Mouse (Mus musculus) midbrain, postnatal 0 days (tissue): ENCODE measurements around the gene Bglap. TPM values are rescaled to one million over a fixed set of nuclear protein-coding genes. Genes with fewer than 3 reads are reported as not detected.
A peak's percentile ranks its signal among the peaks of the same experiment; 100 is the strongest.
"Not testable (repeated sequence)": the region's sequence is repeated elsewhere in the genome, so short reads cannot be mapped to it uniquely, and the experiment has no call there.

ENCODE experiments used
- ATAC-seq: fragments of 200-750 bp; cut with Nextera tagmentation; 2 replicates; pipeline ENCODE4 v1.8.0; 2017; ENCODE audit warnings: moderate number of reproducible peaks, mild to moderate bottlenecking, moderate TSS enrichment, moderate library complexity; ENCODE audit not compliant: low FRiP score
- DNase-seq: peaks from one replicate; pipeline ENCODE4 v3.0.0-alpha.2; 2015; ENCODE audit warnings: low spot score
- H3K27ac ChIP-seq: fragments of 300-500 bp; sonication (generic); 2 replicates; pipeline ENCODE4 v1.5.1; 2014; ENCODE audit warnings: low read depth, mild to moderate bottlenecking, low read length, mixed read lengths
- H3K27me3 ChIP-seq: fragments of 300-500 bp; sonication (generic); 2 replicates; pipeline ENCODE4 v1.6.1; 2014; ENCODE audit warnings: low read length, control low read depth, mixed read lengths; ENCODE audit not compliant: insufficient read depth
- H3K36me3 ChIP-seq: fragments of 300-500 bp; sonication (generic); 2 replicates; pipeline ENCODE4 v1.6.1; 2014; ENCODE audit warnings: low read length, control low read depth, mixed read lengths; ENCODE audit not compliant: insufficient read depth
- H3K4me1 ChIP-seq: fragments of 300-500 bp; sonication (generic); 2 replicates; pipeline ENCODE4 v1.6.1; 2014; ENCODE audit warnings: mild to moderate bottlenecking, control low read depth, antibody characterized with exemption, low read length, mixed read lengths; ENCODE audit not compliant: insufficient read depth
- H3K4me2 ChIP-seq: fragments of 300-500 bp; sonication (generic); 2 replicates; pipeline ENCODE4 v1.6.1; 2014; ENCODE audit warnings: low read depth, mild to moderate bottlenecking, low read length, mixed read lengths; ENCODE audit not compliant: poor library complexity, severe bottlenecking
- H3K4me3 ChIP-seq: fragments of 300-500 bp; sonication (generic); 2 replicates; pipeline ENCODE4 v1.5.1; 2014; ENCODE audit warnings: low read depth, mild to moderate bottlenecking, low read length, moderate library complexity
- H3K9ac ChIP-seq: fragments of 300-500 bp; sonication (generic); replicated peaks from 2 replicates; pipeline ENCODE4 v1.6.1; 2014; ENCODE audit warnings: mild to moderate bottlenecking, low read length, moderate library complexity, mixed read lengths; ENCODE audit not compliant: poor library complexity, severe bottlenecking
- H3K9me3 ChIP-seq: fragments of 300-500 bp; sonication (generic); 2 replicates; pipeline ENCODE4 v1.6.1; 2016; ENCODE audit warnings: low read length, control low read depth
- whole genome bisulfite sequencing: fragments of 180-500 bp; shearing (Covaris S2); extraction: QIAGEN DNeasy Blood & Tissue Kit; methylation state at CpG from one replicate; pipeline ENCODE4 v1.1.7; 2014; 5-methylcytosine and 5-hydroxymethylcytosine counted together
- polyA plus RNA-seq: library from polyadenylated mRNA; unstranded; fragments of >200 nt; fragmentation: Nextera tagmentation; extraction: Ambion mirVana; gene quantifications from 2 replicates; pipeline ENCODE4 v1.2.1, GENCODE M21; 2015
- total RNA-seq: library from RNA; depleted of rRNA; stranded (reverse); fragments of >200 nt; gene quantifications from 2 replicates; pipeline ENCODE4 v1.2.3, GENCODE M21; 2014

Bglap gene
- total and polyA plus RNA-seq, 2 experiments from 2014 or later = not detected

DNA sequence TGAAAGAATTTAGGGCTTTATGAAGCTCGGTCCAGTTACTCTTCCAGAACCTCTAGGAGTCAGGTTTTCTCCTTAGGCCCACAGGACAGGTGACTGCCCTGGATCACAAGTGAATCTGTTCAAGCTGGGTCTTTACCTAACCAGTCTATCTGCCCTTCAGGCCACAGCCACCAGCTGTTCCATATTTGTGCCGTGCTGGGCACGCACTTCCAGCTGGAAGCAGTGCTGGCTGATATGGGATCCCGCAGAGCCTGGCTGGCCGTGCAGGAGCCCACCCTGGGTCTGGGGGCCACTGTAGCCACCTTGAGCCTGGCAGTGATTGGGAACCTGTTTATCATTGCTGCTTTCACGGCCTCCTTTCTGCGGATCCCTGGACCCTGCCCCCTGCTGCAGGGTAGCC lies 7.6 kb downstream of the Bglap start:
- 21% methylated on average over 5 of the region's 7 CpGs for WGBS
- H3K4me3 ChIP-seq, H3K9ac ChIP-seq, H3K4me2 ChIP-seq, H3K27ac ChIP-seq, H3K36me3 ChIP-seq, H3K27me3 ChIP-seq, H3K4me1 ChIP-seq, DNase-seq, H3K9me3 ChIP-seq: not testable (repeated sequence)
- ATAC-seq = peak; percentile 32; the same call in 1 of the 2 replicates

DNA sequence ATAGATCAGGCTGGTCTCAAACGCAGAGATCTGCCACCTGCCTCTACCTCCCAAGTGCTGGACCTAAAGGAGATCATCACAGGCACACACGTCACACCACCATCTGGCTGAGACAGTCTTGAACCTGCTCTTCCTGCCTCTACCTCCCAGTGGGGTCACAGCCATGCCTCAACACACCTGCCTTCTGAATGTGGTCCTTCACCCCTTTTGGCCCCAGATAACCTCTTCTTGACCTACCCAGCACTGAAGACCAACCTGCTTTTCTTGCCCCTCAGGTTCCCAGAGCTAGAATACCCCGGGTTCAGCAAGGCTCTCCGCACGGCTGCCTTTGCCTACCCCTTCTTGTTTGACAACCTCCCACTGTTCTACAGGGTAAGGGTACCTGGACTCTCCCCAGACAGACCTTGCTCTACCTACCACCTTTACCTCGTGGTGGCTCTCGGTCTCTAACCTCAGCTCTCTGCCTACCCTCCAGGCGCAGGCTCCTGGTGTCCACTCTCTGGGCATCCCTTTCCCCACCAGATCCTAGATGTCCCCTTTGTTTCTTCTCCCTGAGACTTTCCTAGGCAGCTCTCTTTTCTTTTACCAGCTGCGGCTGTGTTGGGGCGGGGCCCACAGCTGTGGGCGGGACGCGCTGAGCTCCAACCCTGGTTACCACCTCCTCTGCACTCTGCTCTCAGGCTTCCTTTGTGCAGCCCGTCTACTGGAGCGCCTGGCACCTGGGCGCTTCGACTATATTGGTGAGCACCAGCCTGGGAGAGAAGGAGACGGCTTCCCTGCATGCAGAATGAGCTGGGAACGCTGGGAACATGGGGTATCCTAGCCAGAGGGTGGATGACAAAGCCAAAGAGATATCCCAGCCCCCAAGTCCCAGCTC lies 8.3 kb downstream of the Bglap start:
- ATAC-seq = peak; percentile 81
- not testable (repeated sequence) for H3K9me3 ChIP-seq, H3K9ac ChIP-seq

DNA sequence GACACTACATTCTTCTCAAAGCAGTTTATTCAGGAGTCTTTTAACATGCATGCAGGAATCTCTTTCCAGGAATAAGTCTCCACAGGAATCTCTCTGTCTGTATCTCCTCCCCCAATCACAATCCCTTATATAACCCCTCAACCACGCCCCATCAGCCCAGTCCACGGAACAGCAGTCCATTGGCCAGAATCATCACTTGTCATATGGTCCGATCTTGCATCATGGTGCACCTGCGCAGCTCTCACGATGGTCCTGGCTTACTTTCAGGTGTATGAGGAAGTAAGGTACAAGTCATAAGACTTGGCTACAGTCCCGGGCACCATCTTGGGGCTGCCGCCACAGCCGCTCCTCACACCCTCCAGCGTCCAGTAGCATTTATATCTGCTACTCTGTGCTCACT lies 11.6 kb downstream of the Bglap start, which contains the start of gene Bglap3:
Gene Bglap3 (minus strand): TSS at position 101 of the 400 bp plus-strand sequence.
- not testable (repeated sequence) for H3K4me1 ChIP-seq, H3K4me2 ChIP-seq, H3K9ac ChIP-seq, DNase-seq, H3K4me3 ChIP-seq, ATAC-seq, H3K27ac ChIP-seq, H3K27me3 ChIP-seq, H3K36me3 ChIP-seq, H3K9me3 ChIP-seq
- WGBS = 92% methylated on average over 9 of the region's 9 CpGs

More for the DNA sequence above, 8.3 kb downstream of the Bglap start:
- H3K4me1 ChIP-seq, H3K4me3 ChIP-seq, H3K27ac ChIP-seq, H3K36me3 ChIP-seq, H3K27me3 ChIP-seq: not testable (repeated sequence)
- WGBS = 14% methylated on average over 16 of the region's 19 CpGs
- peak; percentile 36 for DNase-seq
- peak overlapping the region; percentile 12; the same call in 1 of the 2 replicates for H3K4me2 ChIP-seq

DNA sequence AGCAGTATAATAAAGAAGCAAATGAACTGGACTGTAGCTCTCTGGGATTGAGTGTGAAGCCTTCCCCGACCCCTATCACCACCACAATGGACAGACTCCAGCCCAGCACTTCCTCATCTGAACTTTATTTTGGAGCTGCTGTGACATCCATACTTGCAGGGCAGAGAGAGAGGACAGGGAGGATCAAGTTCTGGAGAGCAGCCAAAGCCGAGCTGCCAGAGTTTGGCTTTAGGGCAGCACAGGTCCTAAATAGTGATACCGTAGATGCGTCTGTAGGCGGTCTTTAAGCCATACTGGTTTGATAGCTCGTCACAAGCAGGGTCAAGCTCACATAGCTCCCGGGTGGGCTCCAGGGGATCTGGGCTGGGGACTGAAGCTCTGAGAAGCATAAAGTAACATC lies 15.8 kb downstream of the Bglap start:
- WGBS = 92% methylated on average over 7 of the region's 7 CpGs
- not testable (repeated sequence) for ATAC-seq, H3K4me3 ChIP-seq, DNase-seq, H3K4me2 ChIP-seq, H3K9me3 ChIP-seq, H3K27ac ChIP-seq, H3K4me1 ChIP-seq, H3K36me3 ChIP-seq, H3K27me3 ChIP-seq, H3K9ac ChIP-seq

DNA sequence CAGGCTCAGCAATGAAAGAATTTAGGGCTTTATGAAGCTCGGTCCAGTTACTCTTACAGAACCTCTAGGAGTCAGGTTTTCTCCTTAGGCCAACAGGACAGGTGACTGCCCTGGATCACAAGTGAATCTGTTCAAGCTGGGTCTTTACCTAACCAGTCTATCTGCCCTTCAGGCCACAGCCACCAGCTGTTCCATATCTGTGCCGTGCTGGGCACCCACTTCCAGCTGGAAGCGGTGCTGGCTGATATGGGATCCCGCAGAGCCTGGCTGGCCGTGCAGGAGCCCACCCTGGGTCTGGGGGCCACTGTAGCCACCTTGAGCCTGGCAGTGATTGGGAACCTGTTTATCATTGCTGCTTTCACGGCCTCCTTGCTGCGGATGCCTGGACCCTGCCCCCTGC lies 16.7 kb downstream of the Bglap start:
- not testable (repeated sequence) for H3K36me3 ChIP-seq, H3K27me3 ChIP-seq, ATAC-seq, H3K27ac ChIP-seq, DNase-seq, H3K4me1 ChIP-seq, H3K9me3 ChIP-seq, H3K4me2 ChIP-seq, H3K4me3 ChIP-seq, H3K9ac ChIP-seq
- WGBS = 50% methylated on average over 3 of the region's 7 CpGs

DNA sequence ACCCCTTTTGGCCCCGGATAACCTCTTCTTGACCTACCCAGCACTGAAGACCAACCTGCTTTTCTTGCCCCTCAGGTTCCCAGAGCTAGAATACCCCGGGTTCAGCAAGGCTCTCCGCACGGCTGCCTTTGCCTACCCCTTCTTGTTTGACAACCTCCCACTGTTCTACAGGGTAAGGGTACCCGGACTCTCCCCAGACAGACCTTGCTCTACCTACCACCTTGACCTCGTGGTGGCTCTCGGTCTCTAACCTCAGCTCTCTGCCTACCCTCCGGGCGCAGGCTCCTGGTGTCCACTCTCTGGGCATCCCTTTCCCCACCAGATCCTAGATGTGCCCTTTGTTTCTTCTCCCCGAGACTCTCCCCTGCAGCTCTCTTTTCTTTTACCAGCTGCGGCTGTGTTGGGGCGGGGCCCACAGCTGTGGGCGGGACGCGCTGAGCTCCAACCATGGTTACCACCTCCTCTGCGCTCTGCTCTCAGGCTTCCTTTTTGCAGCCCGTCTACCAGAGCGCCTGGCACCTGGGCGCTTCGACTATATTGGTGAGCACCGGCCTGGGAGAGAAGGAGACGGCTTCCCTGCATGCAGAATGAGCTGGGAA lies 17.3 kb downstream of the Bglap start:
- H3K27me3 ChIP-seq, H3K4me3 ChIP-seq, H3K4me1 ChIP-seq, H3K4me2 ChIP-seq, H3K9me3 ChIP-seq, DNase-seq, H3K27ac ChIP-seq, H3K36me3 ChIP-seq, H3K9ac ChIP-seq: not testable (repeated sequence)
- ATAC-seq = peak; percentile 67; the same call in 1 of the 2 replicates
- WGBS = 3% methylated on average over 19 of the region's 22 CpGs
